Mouse (Mus musculus) thymus, adult 2 months (tissue): ENCODE measurements at regions not wholly inside any gene's neighbourhood (a gene's known extent, or its start where the extent isn't known, plus 50 kb on each side); places are given as distances from the start of the nearest gene placed in this dataset.

Experiments used
- DNase-seq: peaks from one replicate; pipeline ENCODE4 v3.0.0; 2021
- H3K27ac ChIP-seq: fragments of 200-500 bp; 2 replicates; pipeline ENCODE4 v1.5.1; 2012; ENCODE audit warnings: low read length, control low read depth; ENCODE audit not compliant: control insufficient read depth, insufficient read depth
- H3K27me3 ChIP-seq: fragments of 200-500 bp; 2 replicates; pipeline ENCODE4 v1.6.1; 2012; ENCODE audit warnings: mild to moderate bottlenecking, low read length, moderate library complexity, mixed read lengths; ENCODE audit not compliant: control insufficient read depth, insufficient read depth
- H3K36me3 ChIP-seq: fragments of 200-500 bp; 2 replicates; pipeline ENCODE4 v1.6.1; 2012; ENCODE audit warnings: mild to moderate bottlenecking, low read length, moderate library complexity; ENCODE audit not compliant: control insufficient read depth, insufficient read depth
- H3K4me1 ChIP-seq: fragments of 200-500 bp; replicated peaks from 2 replicates; pipeline ENCODE4 v1.6.1; 2012; ENCODE audit warnings: low read length; ENCODE audit not compliant: control insufficient read depth, insufficient read depth
- H3K4me3 ChIP-seq: fragments of 200-500 bp; 2 replicates; pipeline ENCODE4 v1.5.1; 2012; ENCODE audit warnings: mild to moderate bottlenecking, low read length, control low read depth, moderate library complexity; ENCODE audit not compliant: control insufficient read depth, insufficient read depth
- CTCF ChIP-seq: fragments of 200-500 bp; IDR thresholded peaks from 2 replicates; pipeline ENCODE4 v1.5.1; 2012; ENCODE audit warnings: mild to moderate bottlenecking, control low read depth, low read length, moderate library complexity, borderline replicate concordance; ENCODE audit not compliant: control insufficient read depth, poor library complexity, insufficient read depth; ENCODE audit errors: extremely low read depth
- POLR2A ChIP-seq: fragments of 200-500 bp; IDR thresholded peaks from 2 replicates; pipeline ENCODE4 v1.6.1; 2012; ENCODE audit warnings: mild to moderate bottlenecking, low read length, control low read depth, moderate library complexity; ENCODE audit not compliant: control insufficient read depth, poor library complexity, insufficient read depth; ENCODE audit errors: extremely low read depth
- WGBS: fragments of 180-500 bp; shearing (Covaris S2); methylation state at CpG from one replicate; pipeline ENCODE4 v1.1.7; 2018; 5-methylcytosine and 5-hydroxymethylcytosine counted together

DNA sequence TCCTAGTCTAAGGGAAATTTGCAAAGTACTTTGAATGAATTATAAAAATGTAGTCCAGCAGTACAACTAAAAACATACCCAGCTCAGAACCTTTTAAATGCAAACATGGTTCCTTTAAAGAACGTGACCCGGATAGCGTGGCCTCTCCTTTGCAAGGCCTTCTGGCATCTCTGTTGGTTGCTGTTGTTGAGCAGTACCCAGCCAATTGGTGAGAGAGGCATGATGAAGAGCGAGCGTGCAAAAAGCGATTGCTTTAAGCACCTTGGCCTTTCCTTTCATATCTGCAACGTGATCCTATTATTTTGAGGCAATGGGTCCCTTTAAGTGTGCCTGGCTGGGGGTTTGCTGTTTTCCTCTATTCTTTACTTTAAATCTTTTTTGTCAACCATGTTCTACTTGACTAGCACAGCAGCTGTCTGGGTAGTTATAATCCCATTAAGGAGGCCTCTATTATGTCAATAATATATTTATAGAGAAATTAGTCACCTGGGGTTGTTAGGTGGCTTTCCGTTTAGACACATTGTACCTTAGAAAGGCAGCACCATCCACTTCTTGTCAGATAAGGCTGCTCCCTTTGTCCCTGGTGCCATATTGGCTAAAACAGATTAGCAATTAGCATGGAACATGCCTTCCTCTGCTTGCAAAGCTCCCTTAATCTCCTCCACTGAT lies 141.5 kb upstream of the Jag1 start:
- Histone ChIP-seq H3K36me3 (no peaks in the 10 kb centered on the region), H3K27ac (no peak overlapping the region), H3K4me1 (no peaks in the 10 kb centered on the region), H3K27me3 (no peaks in the 10 kb centered on the region), H3K4me3 (no peak overlapping the region)
- DNase-seq: no peak
- TF ChIP-seq CTCF (no peak), POLR2A (no peak)
- WGBS: 96% methylated on average over 8 of the region's 8 CpGs

DNA sequence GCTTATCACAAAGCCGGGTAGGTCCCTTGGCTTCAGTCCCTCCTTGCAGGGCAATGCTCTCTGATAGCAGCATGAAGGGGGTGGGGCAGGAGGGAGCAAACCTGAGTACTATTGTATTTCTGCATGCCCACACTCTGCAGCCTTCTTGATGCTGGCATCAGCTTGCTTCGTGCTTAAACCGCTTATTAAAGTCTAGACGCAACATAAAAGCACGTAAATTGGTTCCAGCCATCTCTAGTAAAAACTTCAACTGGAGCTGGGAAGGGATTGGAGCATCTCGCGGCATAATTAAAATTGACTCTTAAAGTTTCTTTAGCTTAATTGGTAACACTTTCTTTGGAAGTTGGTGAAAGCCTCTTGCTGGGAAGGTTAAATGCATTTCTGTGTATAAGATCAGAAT lies 131.5 kb upstream of the Jag1 start:
- no peaks in the 10 kb centered on the region for H3K36me3 ChIP-seq
- H3K4me3 ChIP-seq: no peak overlapping the region
- H3K27me3 ChIP-seq: no peaks in the 10 kb centered on the region
- TF ChIP-seq CTCF (no peak), POLR2A (no peak)
- 90% methylated on average over 7 of the region's 7 CpGs for WGBS
- no peaks in the 10 kb centered on the region for H3K4me1 ChIP-seq
- no peak for DNase-seq
- no peak overlapping the region for H3K27ac ChIP-seq

DNA sequence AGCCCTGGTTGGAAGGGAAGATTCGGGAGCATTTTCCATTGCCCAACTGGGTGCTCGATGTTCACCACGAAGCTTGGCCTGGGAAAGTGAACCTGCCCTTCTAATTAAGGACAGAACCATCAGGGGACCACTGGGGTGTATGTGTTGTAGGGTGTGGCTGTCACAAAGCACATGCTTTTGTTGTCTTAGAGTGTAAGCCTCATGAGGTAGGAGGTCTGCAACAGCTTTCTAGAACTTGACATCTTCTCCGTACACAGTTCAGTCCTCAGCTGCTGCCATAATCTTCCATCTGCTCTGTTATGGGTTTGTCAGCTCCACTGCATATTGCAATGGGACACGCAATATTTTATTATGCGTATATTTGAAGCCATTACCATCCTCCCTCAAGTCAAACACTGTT lies 127.9 kb upstream of the Jag1 start:
- TF ChIP-seq CTCF (no peak), POLR2A (no peak)
- no peaks in the 10 kb centered on the region for H3K4me1 ChIP-seq
- H3K27me3 ChIP-seq: no peaks in the 10 kb centered on the region
- H3K27ac ChIP-seq: no peak overlapping the region
- no peaks in the 10 kb centered on the region for H3K36me3 ChIP-seq
- 84% methylated on average over 6 of the region's 6 CpGs for WGBS
- DNase-seq: no peak
- H3K4me3 ChIP-seq: no peak overlapping the region

DNA sequence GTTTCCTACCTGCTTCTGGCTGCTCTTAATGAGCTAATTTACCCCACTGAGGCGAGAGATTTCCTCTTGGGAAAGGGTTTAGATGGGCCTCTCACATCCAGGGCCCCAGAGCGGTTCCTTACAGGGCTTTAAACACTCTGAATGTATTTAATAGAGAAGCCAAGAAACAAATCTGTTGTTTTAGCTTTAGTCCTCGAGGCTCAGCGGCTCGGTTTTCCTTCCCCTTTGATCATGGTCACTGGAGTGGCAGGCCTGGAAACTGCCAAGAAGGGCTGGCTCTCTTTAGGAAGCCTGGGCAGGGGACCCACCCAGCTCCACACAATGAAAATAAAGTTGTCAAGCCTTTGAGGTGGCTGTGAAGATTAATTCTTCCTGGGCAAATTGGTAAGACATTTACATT lies 127.5 kb upstream of the Jag1 start:
- no peaks in the 10 kb centered on the region for H3K4me1 ChIP-seq
- no peaks in the 10 kb centered on the region for H3K36me3 ChIP-seq
- 42% methylated on average over 5 of the region's 5 CpGs for WGBS
- no peak for TF ChIP-seq POLR2A
- TF ChIP-seq CTCF: no peak
- H3K27ac ChIP-seq: no peak overlapping the region
- H3K27me3 ChIP-seq: no peaks in the 10 kb centered on the region
- DNase-seq: no peak
- no peak overlapping the region for H3K4me3 ChIP-seq

DNA sequence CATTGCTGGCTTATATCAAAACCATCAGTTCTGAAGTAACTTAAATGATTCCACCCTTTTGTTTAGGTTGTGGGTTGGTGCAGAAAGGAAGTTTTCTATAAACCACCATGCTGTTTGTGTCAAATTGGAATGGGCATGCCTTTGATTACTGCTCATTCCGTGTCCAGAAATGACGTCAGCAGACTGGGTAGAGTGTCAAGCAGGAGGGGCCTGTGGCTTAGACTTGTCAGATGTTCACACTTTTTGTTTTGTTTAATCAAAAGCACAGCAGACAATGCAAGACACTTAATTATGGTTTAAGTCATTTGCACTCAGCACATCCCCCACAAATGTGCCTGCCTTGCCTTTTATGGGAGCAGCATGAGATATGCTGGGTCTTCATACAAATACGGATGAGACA lies 120.5 kb upstream of the Jag1 start:
- Histone ChIP-seq H3K27me3 (no peaks in the 10 kb centered on the region), H3K36me3 (no peaks in the 10 kb centered on the region), H3K4me3 (no peak overlapping the region), H3K27ac (no peak overlapping the region), H3K4me1 (no peaks in the 10 kb centered on the region)
- no peak for DNase-seq
- WGBS: 76% methylated on average over 3 of the region's 3 CpGs
- TF ChIP-seq POLR2A: no peak

DNA sequence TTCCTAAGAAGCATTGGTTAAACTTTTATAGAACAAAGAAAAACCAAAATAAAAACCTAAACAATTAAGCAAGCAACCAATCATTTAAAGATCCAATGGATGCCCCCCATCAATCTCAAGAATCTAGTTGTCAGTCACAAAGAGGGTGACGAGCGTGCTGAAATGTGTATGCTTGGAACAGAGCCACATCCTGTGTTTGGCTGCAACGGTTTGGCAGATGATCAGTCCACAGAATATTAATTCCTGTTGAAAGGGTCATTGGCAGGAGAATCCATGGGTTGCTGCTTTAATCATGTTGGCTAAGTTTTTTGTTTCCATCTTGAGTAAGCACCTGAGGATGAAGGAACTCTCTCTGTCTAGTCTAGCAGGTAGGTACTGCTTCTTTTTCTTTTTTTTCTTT lies 117.5 kb upstream of the Jag1 start:
- no peak overlapping the region for H3K4me3 ChIP-seq
- no peak for TF ChIP-seq CTCF
- no peak for TF ChIP-seq POLR2A
- H3K4me1 ChIP-seq: no peaks in the 10 kb centered on the region
- no peak overlapping the region for H3K27ac ChIP-seq
- no peaks in the 10 kb centered on the region for H3K27me3 ChIP-seq
- no peak for DNase-seq
- no peaks in the 10 kb centered on the region for H3K36me3 ChIP-seq
- WGBS: 84% methylated on average over 3 of the region's 3 CpGs

DNA sequence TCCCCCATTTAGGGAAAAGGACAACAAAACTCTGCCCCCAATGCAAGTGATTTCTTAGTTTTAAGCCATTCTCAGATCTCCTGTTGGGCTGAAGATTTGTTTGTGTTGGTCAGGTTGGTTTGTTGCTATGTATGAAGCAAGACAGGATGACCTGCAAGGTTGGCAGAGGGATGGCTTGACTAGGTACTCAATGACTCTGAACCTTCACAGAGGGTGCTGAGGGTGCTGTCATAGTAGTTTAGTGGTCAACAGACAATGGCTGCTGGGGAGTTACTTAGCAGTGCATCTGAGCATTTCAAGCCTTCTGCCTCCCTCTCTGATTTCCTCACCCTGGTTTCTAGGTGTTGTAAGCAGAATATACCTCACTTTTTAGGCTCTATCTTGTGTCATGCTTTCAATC lies 114.7 kb upstream of the Jag1 start:
- H3K27ac ChIP-seq: no peak overlapping the region
- no peak overlapping the region for H3K4me3 ChIP-seq
- no peak for TF ChIP-seq POLR2A
- TF ChIP-seq CTCF: no peak
- H3K36me3 ChIP-seq: no peaks in the 10 kb centered on the region
- H3K27me3 ChIP-seq: no peaks in the 10 kb centered on the region
- no peaks in the 10 kb centered on the region for H3K4me1 ChIP-seq
- no peak for DNase-seq
